Mouse (Mus musculus) brain, embryonic 14.5 days (tissue): ENCODE measurements at regions not wholly inside any gene's neighbourhood (a gene's known extent, or its start where the extent isn't known, plus 50 kb on each side); places are given as distances from the start of the nearest gene placed in this dataset.
A peak's percentile ranks its signal among the peaks of the same experiment; 100 is the strongest.

Source experiments
- DNase-seq: peaks from one replicate; pipeline ENCODE4 v3.0.0-alpha.2; 2011; ENCODE audit warnings: low read depth
- CTCF ChIP-seq: fragments of 200-500 bp; IDR thresholded peaks from 2 replicates; pipeline ENCODE4 v1.5.1; 2012; ENCODE audit warnings: inconsistent platforms, mild to moderate bottlenecking, moderate library complexity, borderline replicate concordance; ENCODE audit not compliant: insufficient read depth, insufficient read length; ENCODE audit errors: extremely low read depth
- POLR2A ChIP-seq: fragments of 200-500 bp; IDR thresholded peaks from 2 replicates; pipeline ENCODE4 v1.6.1; 2012; ENCODE audit warnings: mild to moderate bottlenecking, inconsistent platforms, borderline replicate concordance; ENCODE audit not compliant: poor library complexity, insufficient read depth, insufficient read length, severe bottlenecking; ENCODE audit errors: extremely low read depth

DNA sequence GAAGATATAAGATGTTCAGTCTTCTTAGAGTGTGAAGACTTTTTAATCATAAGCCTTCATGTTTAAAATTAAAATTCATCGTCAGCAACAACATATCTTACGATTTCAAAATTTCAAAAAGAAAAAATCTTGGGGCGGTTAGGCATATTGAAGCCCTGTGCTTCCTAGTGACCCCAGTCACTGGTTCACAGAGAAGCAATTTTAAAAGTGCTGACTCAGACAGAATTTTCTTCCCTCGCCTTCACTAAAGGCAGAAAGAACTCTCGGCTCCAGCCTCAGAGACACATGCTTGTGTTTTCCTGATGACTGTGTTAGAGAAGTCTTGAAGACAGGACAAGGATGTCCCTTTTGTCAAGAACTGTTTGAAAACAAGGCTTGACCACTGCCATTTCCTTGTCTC, 157.2 kb upstream of the Gm765 start:
- no peak for DNase-seq
- TF ChIP-seq CTCF (no peak), POLR2A (no peak)

- TF ChIP-seq CTCF, result no peak
- no peak for TF ChIP-seq POLR2A
- DNase-seq, result peak; percentile 56
Observed at GRCm38 (mm10) chr6:98486626-98487025, 144.1 kb upstream of the Gm765 start.

DNA sequence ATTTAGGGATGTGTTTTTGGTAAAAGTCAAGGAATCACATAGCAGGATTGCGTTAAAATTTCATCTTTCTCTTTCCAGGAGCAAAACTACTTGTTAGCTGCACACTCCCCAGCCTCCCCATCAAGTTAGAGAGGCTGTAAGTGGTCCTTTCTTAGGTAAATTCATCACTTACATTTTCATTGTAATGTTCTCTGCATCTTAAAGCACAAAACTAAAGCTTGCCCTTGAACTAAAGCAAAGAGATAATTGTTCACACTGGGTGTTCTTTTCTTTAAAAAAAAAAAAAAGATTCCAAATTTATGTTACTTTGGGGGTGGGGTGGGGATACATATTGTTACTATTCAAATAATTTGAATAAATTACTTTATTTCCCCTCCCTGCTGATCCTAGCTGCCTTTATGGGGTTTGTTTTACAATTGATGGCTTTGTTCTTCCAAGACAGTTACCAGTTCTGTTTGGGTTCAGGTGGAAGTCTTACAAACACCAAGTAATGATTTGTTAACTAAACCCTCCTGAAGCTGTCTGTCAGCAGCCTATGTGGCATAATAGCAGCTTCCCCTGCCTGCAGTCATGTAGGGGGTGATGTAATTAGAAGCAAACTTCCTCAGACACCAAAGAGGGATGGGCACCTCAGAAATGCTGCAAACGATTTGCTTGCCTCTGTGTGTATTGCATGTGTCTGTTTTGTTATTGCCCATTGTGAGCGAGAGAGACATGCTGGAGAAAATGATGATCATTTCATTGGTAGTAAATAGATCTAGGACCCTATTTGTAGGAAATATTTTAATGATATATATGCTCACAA, 141.0 kb upstream of the Gm765 start:
- TF ChIP-seq POLR2A, result no peak
- DNase-seq, result peak; percentile 21

DNA sequence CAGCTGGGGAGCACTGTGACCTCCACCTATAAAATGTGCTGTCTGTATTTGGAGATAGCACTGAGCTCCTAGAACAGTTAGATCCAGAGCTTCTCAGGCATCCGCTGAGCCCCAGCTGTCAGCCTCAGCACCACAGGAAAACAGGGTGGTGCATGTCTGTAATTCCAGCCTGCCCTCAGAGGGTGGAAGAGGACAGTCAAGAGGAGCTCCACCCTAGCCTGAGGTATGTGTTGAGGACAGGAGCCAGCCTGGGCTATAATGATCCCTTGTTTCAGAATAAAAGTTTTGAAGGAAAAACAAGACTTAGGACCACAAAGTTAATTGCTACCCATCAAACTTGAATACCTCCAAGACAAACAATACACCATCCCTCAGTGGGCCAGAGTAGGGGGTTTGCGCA, 139.8 kb upstream of the Gm765 start:
- no peak for TF ChIP-seq CTCF
- TF ChIP-seq POLR2A, result no peak
- no peak for DNase-seq

GRCm38 (mm10) chr6:98467563-98467962, 125.0 kb upstream of the Gm765 start:
- DNase-seq, result no peak
- TF ChIP-seq POLR2A (no peak), CTCF (no peak)

- peak; percentile 54 for DNase-seq
- TF ChIP-seq POLR2A (no peak), CTCF (no peak)
Observed at GRCm38 (mm10) chr6:98452277-98452676, 109.7 kb upstream of the Gm765 start.

DNA sequence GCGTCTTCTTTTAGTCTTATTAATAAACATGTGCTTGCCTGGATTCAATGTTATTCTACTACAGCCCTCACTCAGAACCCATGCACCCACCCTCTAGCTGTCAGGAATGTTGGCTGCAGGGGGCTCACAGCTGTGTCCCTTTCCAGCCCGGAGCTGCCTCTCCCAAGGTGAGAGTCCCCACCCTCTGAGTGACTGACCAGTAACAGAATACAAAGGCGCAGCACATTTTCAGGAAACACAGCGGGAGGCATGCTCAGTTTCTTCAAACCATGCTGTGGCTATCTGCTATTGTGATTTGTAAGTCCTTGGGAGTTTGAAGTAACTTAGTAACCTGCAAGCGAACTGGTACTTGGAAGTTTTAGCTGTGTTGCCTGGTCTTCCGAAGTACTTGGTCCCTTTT, 93.1 kb upstream of the Gm765 start:
- DNase-seq, result no peak
- TF ChIP-seq POLR2A (no peak), CTCF (no peak)

DNA sequence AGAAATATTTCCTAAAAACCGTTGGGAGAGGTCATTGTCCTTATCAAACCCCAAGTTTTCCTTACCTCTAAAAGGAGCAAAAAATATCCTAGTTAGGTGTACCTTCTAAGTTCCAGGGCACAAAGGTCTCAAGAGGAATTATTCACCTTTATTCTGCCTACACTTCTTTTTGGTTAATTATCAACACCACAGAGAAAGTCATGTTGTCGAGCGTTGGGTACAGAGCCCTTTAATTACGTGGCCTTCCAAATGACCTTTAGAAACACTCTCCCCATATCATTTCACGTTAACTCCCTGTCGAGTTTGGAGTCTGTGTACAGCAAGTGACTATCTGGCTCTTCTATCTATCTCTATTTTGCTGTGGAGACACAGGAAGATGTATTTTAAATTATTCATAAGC, 90.7 kb upstream of the Gm765 start:
- TF ChIP-seq CTCF (no peak), POLR2A (no peak)

GRCm38 (mm10) chr6:98429120-98429519, 86.6 kb upstream of the Gm765 start:
- TF ChIP-seq CTCF (no peak), POLR2A (no peak)
- no peak for DNase-seq

More for the DNA sequence above, 90.7 kb upstream of the Gm765 start:
- no peak for DNase-seq

DNA sequence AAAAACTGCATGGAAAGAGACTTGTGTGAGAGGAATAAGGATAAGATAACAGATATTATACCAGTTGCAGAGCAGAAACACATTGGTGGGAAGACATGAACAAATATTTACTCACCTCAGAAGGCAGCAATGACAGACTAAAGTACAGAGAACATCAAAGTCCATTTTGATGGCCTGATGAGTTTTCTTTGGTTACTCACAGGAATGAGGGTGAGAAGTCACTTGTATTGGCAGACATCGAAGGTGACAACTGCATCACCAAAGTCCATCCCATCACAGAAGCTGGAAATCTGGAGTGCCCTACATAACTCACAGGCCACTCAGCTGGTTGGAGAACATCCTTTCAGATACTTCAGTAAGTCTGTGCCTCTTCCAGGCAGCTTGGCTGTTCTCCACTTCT, 60.1 kb upstream of the Gm765 start:
- DNase-seq, result no peak
- no peak for TF ChIP-seq CTCF
- no peak for TF ChIP-seq POLR2A

DNA sequence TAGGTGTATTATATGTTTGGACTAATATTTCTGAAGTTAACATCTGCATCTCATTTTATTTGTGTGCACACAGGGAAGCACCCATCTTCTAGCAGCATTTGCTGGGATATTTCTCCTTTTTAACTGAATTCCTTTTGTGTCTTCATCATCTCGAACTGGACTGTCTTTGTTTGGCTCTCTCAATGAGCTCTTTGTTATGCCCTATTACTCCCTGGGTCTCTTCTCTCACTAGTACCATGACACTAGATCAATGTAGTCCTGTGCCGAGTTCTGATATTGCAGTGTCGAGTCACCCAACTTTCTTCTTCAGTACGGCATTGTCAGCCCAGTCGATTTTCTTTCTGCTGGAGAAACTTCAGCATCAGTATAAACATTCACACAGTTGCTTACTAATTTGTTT, 52.0 kb upstream of the Gm765 start:
- TF ChIP-seq POLR2A, result no peak
- no peak for TF ChIP-seq CTCF
- no peak for DNase-seq
